Mouse (Mus musculus) thymus, postnatal 25 days (tissue): ENCODE measurements around the gene Vmn1r207-ps.
"Not testable (repeated sequence)": the region's sequence is repeated elsewhere in the genome, so short reads cannot be mapped to it uniquely, and the experiment has no call there.

ENCODE experiments used
- DNase-seq: peaks from one replicate; pipeline ENCODE4 v3.0.0; 2022

Vmn1r207-ps gene

DNA sequence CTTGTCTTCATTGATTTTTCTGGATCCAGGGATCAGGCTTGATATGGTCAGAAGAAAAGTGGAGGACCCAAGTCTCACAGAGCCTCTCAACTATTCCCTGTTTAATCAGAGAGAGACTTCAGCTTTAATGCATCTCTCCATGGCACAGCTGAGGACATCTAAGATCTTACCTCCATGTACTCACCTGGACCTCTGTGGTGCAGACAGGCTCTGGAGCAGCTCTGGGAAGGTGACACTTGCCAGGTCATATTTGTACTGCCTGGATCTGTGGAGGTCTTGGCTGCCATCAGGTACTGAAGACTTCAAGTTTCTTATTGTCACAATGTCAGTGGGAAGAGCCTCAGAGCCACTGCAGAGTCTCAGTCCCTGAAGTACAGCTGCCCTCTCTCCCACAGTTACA lies at the start of gene Vmn1r207-ps:
TSS of gene Vmn1r207-ps (minus strand) at position 101 of the 400 bp plus-strand sequence.
- not testable (repeated sequence) for DNase-seq

DNA sequence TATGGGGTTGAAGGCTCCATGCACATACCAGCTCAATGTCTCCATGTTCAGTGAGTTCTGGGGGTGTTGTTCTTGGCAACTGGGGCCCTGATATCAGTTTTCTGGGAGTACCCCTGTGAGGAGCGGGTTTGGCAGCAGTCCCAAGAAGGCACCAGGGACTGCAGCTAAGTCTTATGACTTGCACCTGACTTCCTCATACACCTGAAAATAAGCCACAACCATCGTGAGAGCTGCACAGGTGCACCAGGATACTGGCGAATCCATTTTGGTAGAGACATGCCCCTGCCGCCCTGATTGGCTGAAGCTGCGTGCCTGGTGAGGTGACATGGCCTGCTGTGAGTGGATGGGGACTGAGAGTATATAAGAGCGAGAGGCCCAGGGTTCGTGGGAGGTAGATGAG lies 47.9 kb upstream of the Vmn1r207-ps start, which contains the start of gene Vmn1r208:
TSS of gene Vmn1r208 (minus strand) at position 101 of the 400 bp plus-strand sequence.
- DNase-seq: not testable (repeated sequence)

GRCm38 (mm10) chr13:22771592-22771991 lies 42.2 kb upstream of the Vmn1r207-ps start:
- DNase-seq: not testable (repeated sequence)

DNA sequence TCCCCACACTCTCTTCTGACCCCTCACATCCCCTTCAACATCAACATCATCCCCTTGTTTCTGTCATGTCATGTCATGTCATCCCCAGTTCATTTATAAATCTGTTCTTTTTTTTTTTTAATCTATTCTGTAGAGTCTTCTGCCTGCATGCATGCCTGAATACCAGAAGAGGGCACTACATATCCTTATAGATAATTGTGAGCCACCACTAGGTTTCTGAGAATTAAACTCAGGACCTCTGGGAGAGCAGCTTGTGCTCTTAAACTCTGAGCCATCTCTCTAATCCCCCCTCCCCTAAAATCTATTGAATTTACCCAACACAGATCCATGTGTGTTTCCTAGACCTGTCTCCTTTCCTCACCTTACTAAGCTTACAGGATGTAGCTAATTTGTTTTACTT lies 18.1 kb upstream of the Vmn1r207-ps start:
- no peak for DNase-seq

DNA sequence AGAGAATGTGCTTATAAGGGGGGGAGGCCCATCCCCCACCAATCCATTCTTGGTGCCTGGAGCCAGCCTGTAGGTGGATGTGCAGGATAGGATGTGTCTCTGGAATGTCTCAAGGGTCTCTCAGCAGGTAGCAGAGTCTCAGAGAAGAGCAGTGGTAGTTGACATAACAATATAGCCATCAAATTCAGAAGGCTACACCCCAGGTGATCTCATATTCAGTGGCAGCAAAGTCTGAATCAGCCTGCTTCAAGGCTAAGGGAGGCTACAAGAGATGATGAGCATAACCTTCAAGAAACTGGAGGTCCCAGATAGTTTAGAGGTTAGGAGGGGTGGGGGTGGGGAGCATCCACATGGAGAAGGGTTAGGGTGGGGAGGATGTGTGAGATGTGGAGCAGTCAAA lies 22.5 kb downstream of the Vmn1r207-ps start:
- not testable (repeated sequence) for DNase-seq

DNA sequence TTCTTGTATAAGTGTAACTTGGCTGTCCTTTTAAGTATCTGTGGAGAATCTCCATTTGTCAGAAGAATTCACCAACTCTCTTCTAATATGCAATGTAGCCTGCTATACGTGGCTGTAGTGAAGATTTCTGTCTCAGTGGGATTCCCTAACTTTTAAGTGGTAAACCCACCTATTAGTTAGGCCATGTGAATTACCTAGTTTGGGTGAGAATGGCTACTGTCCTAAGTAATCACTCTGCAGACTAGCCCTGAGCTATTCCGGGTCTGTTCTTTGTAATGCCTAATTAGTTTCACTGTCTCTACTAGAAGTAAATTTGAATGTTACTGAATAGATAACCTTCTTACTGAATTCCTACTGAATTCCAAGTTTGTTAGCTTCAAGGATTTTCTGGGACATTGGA lies 26.5 kb downstream of the Vmn1r207-ps start:
- not testable (repeated sequence) for DNase-seq
